Mouse (Mus musculus) left cerebral cortex, adult 11 months (tissue): Measurements from ENCODE around the gene Grap.

Experiments used
- DNase-seq: peaks from one replicate; pipeline ENCODE4 v3.0.0; 2022; ENCODE audit warnings: low spot score

Gene Grap

DNA sequence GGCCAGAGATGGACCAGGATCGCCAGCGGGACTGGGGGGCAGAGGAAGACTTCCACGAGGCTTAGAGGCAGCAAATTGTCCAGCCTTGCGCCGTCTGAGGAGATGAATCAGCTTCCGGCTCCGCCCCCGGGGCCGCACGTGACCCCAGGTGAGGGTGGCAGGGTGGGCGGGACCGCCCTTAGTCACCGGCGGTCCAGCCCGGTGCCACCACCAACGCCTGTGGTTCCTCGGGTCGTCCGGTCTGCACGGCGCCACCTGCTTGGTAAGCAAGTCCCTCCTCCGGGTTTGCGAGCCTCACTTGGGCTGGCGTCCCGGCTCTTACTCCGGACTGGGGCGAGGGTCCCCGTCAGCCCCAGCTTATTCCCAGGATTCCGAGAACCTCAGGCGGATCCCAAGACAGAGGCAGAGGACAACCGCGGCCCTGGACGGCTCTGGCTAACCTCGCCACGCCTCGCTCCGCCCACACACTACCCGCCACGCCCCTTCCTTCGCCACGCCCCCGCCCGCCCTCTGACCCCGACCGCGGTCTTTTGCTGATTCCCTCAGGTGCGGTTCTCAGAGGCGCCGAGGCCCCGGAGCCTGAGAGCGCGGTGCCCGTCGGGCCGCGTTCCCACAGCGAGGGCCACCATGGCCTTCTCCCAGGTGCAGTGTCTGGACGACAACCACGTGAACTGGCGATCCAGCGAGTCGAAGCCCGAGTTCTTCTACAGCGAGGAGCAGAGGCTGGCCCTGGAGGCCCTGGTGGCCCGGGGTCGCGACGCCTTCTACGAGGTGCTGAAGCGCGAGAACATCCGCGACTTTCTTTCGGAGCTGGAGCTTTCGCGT is 31.1 kb downstream of the Grap start, which contains the start of gene Fam83g:
Gene Fam83g (plus strand): TSS at position 185 of the 825 bp plus-strand sequence.
- DNase-seq: no peak

DNA sequence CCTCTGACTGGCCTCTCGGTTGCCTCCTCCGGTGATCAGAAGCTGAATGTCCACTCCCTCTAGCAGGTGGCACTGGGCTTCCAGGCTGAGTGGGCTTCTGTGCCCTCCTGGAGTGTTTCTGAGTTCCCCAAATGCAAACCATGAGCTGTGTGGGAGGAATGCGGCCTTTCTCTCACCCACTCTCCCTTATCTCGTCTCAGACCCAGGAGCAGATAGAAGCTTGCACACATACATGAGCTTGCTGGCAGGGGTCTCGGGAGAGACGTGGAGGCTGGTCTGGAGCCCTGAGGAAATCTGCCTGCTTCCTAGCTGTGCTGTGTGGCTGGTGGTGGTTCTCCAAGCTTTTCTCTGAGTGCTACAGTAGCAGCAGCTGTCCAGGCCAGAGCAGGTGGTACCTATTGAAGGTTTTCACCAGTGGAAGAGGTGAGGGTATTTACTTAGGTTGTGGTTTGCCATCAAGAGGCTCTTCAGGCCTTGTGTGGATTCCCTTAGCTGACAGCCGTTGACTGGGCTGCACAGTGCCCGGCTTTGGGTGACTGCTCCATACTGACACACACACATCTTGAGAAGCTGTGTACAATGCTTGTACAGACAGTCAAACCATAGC is 32.2 kb downstream of the Grap start:
- DNase-seq: no peak

DNA sequence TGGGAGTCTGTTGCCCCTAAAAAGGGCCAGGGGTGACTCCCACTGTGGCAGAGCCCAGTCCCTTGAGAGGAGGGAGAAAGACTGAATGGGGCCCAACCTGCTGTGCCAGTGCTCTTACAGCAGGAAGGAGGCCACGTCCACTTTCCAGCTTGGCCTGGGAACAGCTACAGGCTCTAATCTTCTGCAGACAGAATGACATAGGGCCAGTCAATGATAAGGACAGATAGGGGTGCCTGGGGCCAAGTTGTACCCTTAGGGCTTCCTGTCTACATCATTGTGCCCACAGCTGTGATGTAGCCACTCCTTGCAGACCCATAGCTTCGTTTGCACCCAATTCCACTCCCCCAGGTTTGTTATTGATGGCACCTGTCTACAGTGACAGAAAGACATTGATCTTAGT is 33.1 kb downstream of the Grap start:
- no peak for DNase-seq

DNA sequence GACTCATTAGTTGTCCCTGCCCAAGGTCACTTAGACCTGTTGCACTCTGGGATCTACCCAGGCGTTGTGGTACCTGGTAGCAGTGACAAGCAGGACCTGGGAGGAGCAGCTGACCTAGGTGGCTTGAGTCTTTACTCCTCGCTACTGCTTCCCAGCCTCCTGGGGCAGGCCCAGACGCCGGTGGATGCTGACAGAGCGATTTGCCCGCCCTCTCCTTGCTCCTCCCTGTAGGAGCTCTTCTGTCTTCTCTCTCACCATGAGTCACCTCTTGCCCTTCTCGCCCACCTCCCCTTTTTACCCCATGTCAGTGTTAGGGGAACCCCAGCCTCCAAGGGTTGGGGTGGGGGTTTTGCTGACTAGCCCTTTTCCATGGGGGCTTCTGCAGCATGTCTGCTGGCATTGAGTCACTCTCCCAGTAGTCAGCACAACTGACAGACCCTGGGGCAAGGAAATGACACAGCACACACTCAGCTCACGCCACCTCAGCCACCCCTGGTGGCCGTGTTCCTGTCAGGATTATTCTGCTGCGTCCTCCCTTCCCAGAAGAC is 33.9 kb downstream of the Grap start:
- no peak for DNase-seq

DNA sequence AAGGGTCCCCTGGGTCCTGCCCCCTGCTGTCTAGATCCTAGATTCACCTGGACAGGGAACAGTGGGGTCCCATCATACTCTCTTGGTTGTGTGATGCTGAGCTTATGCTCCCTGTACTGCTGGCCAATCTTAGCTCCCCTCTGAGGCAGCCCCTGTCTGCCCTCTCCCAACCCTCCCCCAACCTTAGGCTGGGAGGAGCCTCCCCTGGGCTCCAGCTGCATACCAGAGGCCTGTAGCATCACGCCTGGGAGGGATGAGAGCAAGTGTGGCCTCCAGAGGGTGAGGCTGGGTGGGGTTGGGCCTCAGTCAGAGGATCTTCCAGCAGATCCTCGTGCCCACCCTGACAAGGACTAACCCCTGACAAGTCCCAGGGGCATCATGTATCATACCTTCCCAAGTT is 34.5 kb downstream of the Grap start:
- no peak for DNase-seq

DNA sequence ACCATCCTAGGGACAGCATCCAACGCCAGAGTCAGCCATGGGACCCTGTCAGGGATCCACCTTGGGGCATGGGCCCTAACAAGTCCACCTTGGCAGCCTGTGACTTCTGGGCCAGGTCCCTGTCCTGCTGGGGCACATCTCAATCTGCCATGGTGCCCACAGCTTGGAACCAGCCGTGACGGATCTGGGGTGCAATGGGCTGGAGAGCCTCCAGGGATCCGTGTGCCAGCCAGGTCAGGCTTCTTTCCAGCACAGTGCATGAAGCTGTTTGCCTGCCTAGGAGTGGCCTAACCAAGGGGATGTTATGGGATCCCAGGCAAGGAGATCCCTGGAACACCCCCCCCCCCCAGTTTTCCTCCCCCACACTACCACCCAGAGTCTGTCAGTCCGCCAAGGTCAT is 39.9 kb downstream of the Grap start:
- no peak for DNase-seq

DNA sequence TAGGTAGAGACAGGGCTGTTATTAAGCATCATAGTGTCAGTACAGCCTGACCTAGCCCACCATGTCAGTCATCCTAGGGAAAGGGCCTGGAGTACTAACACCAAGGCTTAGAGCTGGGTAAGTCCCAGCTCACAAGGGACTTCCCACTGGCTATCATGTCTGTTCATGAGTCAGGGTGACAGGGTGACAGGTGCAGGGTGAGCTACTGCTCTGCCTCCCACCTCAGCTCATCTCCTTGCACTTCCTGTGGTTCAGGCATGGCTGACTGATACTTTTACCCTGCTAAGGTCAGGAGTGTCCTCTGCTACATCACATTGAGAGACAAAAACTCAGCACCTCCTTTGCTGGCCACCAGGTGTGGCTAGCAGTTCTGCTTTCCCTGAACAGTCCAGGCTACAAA is 45.8 kb downstream of the Grap start:
- no peak for DNase-seq

DNA sequence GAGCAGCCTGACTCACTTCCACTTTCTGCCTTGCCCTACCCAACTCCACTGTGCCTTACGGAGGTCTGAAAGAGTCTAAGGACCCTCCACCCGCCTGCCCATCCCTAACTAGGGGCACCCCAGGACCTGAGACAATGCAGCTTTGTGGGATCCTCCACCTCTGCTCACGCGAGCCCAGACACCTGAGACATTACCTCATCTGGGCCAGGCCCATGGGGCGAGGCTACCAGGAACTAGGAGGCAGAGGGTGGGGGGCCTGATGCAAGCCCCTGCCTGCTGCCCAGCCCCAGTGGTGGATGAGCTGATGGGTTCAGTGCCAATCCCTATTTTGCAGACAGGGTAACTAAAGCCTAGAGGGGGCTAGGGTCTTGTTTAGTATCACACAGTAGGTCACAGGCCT is 46.4 kb downstream of the Grap start:
- DNase-seq: no peak

DNA sequence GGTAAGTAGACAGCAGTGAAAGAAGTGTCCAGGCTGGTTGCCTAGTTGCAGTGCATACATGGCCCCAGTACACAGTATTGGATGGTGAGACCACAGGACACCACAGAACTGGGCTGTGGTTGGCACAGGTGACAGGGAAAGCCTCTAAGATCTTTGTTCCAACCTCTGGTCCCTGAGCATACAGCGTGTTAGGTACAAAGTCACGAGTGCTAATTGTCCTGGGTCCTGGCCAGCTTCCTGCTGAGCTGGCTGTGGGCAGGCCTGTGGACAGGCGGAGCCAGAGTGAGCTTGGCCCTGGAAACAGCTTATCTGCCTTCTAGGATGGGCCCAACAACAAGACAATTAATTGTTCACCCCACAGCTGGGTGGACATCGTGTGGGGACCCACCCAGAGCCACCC is 46.9 kb downstream of the Grap start:
- no peak for DNase-seq

DNA sequence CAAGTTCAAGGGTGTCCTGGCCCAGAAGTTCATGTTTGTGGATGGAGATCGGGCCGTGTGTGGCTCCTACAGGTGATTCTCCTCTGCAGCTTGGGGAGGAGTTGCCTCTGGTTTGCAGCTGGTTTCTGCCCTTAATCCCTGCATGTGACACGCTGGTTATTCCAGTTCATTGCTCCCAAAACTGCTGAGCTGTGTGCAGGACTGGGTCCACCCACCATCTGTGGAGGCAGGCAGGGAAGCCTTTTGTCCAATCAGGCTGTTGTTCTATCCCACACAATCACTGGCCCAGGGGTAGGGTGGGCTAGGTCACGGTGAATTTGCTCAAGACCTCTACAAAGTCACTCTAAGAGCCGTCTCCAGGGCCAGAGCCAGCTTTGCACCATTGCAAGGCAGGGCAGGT is 48.6 kb downstream of the Grap start:
- DNase-seq: no peak

DNA sequence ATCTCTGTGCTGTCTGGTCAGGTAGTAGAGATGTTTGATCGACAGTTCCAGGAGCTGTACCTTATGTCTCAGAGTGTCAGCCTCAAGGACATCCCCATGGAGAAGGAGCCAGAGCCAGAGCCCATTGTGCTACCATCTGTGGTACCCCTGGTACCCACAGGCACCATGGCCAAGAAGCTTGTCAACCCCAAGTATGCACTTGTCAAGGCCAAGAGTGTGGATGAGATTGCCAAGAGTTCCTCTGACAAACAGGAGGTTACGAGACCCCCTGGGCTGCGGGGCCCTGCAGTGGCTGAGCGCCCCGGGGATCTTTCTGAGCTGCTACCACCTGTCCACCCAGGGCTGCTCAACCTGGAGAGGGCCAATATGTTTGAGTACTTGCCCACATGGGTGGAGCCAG is 49.4 kb downstream of the Grap start:
- DNase-seq: no peak

DNA sequence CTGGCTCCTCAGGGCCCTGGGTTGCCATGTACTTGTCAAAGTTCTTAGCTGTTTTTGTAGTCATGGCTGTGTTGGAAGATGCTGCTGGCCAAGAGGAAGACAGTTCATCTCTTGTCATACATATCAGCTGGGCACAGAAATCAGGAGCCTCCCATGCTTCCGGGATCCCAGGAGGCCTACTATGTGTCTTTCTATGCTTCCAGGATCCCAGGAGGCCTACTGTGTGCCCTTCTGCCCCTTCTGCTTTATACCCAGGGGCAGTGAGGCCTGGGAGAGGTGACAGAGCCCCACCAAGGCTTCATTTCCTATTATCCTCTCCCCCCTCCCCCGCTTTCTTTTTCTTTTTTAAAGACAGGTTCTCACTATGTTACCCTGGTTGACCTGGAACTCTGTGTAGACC is 52.5 kb downstream of the Grap start:
- DNase-seq: no peak

DNA sequence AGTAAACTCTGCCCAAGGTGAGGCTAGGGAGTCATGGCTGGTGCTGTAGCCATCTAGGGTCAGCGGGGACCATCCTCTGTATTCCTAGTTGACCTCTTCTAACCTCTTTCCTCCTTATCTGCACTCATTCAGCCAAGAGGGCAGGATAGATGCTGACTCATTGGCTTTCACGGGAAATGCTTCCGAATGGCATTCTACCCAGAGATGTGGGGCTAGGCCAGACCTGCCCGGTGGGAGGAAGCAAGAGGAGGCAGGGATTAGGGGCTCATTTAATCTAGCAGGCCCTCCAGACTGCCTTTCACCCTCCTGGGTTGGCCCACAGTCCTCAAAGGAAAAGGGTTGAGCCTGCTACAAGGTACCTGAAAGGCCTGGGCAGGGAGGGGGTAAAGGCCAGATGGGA is 53.2 kb downstream of the Grap start:
- no peak for DNase-seq

DNA sequence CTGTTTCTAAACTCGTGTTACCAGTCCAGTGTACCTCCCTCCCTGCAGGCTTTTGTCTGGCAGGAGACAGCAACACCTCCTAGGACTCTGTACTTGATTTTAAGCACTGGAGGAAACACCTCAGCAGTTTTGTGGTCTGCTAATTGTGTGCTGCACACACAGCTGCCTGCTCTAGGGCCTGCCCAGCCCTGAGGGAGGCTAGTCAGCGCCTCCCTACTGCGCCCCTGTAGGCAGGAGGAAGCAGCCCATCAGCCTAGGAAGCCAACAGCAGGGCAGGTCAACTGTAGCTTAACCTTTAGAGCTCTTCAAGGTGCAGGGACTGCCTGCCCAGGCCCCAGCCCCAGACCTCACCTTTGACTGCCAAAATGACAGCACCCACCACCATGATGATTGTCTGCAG is 55.9 kb downstream of the Grap start:
- no peak for DNase-seq

DNA sequence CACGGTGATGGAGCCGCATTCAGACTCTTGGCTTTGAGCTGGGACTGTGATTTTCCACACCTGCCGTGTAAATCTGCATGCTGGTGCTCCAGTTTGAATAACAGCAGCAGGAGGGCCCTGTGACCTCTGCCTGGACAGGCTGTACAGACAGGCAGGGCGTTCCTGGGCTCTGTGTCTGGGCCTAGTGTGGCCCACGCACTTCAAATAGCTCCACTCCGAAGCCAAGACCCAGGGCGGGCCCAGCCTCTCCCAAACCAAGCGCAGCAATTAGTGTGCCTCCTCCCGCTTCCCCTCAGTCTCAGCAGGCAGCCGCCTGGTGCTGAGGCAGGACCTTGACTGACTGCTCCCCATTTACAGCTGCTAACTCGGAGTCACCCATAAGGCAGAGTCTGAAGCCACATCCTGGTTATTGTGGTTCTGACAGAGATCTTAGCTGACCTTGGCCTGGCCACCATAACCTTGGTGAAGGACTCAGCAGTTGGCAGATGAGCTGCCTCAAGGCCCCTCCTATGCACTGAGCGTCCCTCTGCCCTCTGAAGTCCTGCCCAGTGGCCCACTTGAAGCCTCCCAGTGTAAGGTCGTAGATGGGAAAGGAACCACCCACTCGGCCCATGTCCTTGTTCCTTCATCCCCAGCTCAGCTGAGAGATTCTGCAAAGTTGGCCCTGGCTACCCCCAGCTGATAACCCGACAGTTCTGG is 60.2 kb downstream of the Grap start:
- DNase-seq: no peak

DNA sequence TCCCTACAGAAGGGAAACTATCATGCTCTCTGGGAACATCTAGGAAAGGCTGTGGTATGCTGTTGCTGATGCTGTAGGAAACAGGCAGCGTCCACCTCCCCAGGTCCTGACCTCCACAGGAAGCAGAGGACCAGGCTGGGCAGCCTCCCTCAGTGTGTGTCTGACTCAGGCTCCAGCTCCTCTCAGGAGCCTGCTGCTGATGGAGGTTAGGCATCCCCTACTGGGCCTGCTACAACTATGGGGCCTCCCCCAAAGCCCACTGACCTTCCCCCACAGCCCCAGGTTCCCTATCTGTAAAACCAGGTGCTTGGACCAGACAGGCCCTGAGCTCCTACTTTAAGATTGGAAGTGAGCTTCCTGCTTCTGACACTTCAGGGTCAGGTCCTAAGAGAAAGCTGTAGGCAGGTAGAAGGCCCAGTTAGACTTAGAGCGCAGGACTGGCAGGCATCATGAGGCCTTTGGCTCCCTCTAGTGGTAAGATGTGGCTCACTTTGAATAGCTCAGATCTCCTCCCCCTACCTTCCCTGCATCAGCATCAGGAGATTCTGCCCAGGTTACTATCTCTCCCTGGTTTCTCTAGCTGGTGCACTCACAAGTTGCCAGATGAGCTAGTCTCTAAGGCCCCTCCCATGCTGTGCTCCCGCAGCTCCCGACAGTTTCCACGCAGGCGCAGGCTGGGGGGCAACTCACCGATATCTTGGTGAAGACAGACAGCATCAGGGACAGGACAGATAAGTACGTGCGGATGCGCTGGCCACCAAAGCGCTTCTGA is 61.5 kb downstream of the Grap start:
- peak; percentile 77 for DNase-seq

DNA sequence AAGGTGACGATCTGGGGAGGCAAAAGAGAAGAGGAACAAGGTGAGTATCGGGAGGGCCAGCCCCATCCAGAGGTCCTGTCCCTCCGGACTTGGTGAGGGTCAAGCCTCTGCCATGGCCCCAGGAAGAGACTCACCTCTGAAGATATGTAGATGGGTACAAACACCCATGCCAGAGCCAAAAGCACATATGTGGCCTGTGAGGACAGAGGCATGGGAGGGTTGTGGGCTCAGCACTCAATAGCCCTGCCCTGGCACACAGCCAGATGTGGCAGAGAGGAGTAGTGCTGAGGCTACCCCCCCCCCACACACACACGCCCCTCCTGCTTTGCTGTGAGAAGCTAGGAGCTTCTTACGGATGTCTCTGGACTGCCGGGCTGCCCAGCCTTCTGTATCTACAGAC is 62.1 kb downstream of the Grap start:
- no peak for DNase-seq

DNA sequence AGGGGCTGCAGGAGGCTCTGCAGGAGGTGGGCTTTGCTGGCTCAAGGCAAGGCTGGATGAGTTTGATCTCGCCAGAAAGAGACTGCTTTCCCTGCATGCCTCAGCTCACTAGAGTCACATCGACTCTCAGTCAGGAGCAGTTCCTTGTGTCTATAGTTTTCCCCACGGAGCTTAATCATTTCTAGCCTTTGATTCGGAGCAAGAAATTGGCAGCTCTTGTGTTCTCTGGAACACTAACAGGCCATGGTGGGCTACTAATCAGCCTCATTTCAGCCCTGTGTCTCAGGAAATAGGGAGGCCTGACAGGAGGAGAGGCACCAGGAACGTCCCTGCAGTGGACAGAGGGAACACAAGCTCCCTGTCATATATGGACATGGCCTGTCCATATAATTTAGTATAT is 64.9 kb downstream of the Grap start:
- DNase-seq: no peak

DNA sequence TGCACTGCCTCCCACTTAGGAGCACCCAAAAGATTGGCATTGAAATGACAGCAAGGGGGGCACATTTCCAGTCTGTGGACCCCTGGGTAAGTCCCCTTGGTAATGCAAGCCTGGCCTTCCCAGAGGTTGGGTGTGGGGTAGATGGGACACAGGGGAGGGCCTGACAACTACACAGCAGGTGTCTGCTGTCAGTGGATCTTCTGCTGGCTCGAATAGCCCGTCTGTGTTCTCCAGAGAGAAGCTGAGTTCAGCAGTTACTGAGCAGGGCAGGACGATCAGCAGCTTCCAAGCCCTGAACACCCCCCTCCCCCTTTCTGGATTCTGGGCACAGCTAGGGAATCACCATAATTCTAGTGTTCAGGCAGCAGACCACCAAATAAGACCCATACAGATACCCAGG is 66.3 kb downstream of the Grap start:
- no peak for DNase-seq

DNA sequence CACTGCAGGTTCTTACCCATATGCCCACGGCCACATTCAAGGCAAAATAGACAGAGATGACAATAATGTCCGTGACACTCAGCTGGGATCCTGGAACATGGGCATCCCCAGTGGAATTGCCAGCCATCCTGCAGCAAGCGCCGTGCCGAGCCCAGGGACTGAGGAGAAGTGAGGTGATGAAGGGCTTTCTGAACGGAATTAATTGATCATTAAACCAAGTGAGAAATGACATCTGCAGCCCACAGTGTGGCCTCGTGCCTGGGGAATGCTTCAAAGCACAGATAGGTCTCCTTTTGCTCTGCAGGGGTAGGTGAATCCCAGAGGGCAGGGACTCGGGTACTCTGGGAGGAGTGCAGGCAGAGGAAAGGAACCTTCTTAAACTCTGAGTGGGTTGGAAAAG is 66.8 kb downstream of the Grap start:
- DNase-seq: no peak

DNA sequence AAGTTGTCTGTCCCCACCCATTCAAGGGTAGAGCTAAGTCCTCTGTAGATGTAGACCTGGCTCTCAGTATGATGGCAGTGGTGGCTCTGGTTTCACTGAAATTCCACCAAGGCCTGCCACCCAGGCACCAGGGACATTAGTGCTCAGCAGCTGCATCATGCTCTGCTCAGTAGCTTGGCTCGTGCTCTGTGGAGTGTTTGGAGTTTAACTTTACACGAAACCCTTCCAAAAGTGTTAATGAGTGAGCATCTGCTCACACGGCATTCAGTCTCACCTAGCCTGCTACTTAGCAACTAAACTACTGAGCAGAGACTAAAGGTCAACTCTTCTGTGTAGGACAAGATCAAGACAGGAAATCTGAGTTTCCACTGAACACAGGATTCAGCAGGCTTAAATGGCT is 67.6 kb downstream of the Grap start, which contains the start of gene Slc5a10:
Gene Slc5a10 (minus strand): TSS at position 191 of the 400 bp plus-strand sequence.
- DNase-seq: no peak

DNA sequence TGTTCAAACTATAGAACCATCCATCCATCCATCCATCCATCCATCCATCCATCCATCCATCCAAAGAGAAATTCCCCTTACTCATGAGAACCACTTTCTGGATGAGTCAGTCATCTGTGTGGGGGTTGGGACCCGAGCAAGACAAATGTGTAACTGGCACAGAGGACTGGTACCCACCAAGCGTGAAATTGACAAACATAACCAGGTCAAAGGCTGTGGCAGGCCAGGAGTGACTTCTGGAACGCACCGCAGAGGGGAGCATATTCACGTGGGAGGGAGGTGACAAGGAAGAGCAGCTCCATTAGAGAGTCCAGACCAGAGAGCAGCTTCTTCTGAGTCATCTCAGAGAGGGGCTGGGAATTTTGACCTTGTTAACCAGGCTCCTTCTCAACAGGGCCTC is 69.0 kb downstream of the Grap start:
- DNase-seq: no peak
